Mouse (Mus musculus): ENCODE data around the gene Tenm4. TPM values are rescaled to one million over a fixed set of nuclear protein-coding genes. Genes with fewer than 3 reads are reported as not detected.

Tenm4 gene
- total and polyA plus RNA-seq, 3 experiments = 0.03 to 0.26 (median 0.04) TPM

- Histone ChIP-seq H3K36me3 (replicated peaks in 1 of 2; ENCODE audit: control insufficient read depth in 1 of 2, insufficient read depth in 1 of 2, low read length in 1 of 2) (no peaks in the 10 kb centered on the region), H3K4me2 (ENCODE audit: insufficient read depth, low read depth, poor library complexity, severe bottlenecking) (no peak overlapping the region), H3K9ac (ENCODE audit: insufficient read depth, low read depth) (no peak overlapping the region), H3K27ac (ENCODE audit: insufficient read depth, low read depth) (no peak overlapping the region), H3K79me2 (replicated peaks; ENCODE audit: control insufficient read depth, extremely low read depth, insufficient read depth, poor library complexity, severe bottlenecking) (no peaks in the 10 kb centered on the region), H3K4me3 (replicated peaks in 1 of 3; ENCODE audit: low read depth in 2 of 3, low read length in 2 of 3, poor library complexity in 1 of 3) (no peak overlapping the region), H3K4me1 (ENCODE audit: control insufficient read depth in 1 of 2, insufficient read depth in 2 of 2) (peaks cover 0 to 12% of the 10 kb centered on the region in 2 experiments; a peak in 2 of 4 replicates), H3K9me3 (replicated peaks; ENCODE audit: low read length) (no peaks in the 10 kb centered on the region), H3K27me3 (replicated peaks) (peaks cover under 1% of the 10 kb centered on the region)
- TF ChIP-seq CHD2 (IDR thresholded peaks at IDR 0.05; ENCODE audit: low read length) (no peak), NELFE (IDR thresholded peaks at IDR 0.05; ENCODE audit: low read depth, low read length) (no peak), GABPA (IDR thresholded peaks at IDR 0.05; ENCODE audit: insufficient replicate concordance, low read depth, low read length) (no peak), JUND (conservative IDR thresholded peaks at IDR 0.05; ENCODE audit: low read depth, low read length) (no peak), TCF12 (IDR thresholded peaks at IDR 0.05; ENCODE audit: low read depth, low read length) (no peak), USF2 (conservative IDR thresholded peaks at IDR 0.05; ENCODE audit: low read depth, low read length) (no peak), USF1 (IDR thresholded peaks at IDR 0.05; ENCODE audit: low read depth, low read length) (no peak), TBP (conservative IDR thresholded peaks at IDR 0.05; ENCODE audit: low read depth, low read length) (no peak), JUN (IDR thresholded peaks at IDR 0.05; ENCODE audit: insufficient read depth, low read depth, low read length) (no peak), MAFK (IDR thresholded peaks at IDR 0.05; ENCODE audit: insufficient replicate concordance, low read length) (no peak), CTCF (conservative IDR thresholded peaks at IDR 0.05 in 1 of 2, IDR thresholded peaks at IDR 0.05 in 1 of 2; ENCODE audit: low read depth in 2 of 2, low read length in 2 of 2) (no peak), SMC3 (IDR thresholded peaks at IDR 0.05; ENCODE audit: low read depth, low read length) (no peak), ETS1 (conservative IDR thresholded peaks at IDR 0.05; ENCODE audit: low read depth, low read length) (no peak), PAX5 (IDR thresholded peaks at IDR 0.05; ENCODE audit: low read length) (no peak), E2F4 (IDR thresholded peaks at IDR 0.05; ENCODE audit: insufficient replicate concordance, low read depth, low read length) (no peak)
- in situ Hi-C loops (cut with MboI; ENCODE audit: low pct_ligation_motif_present, low pct_unique_long_range_greater_than_20kb, low sequenced_read_pairs) (no loop called here), dilution Hi-C loops (cut with MboI; ENCODE audit: extremely low pct_ligation_motif_present, extremely low pct_unique_long_range_greater_than_20kb, low sequenced_read_pairs) (no loop called here)
- no peak for DNase-seq (ENCODE audit: extremely low read depth)
These were observed 247.1 kb downstream of the Tenm4 start for GRCm38 (mm10) chr7:96418146-96418545.

- DNase-seq (ENCODE audit: extremely low read depth) = no peak
- no peaks in the 10 kb centered on the region for H3K27me3 ChIP-seq (replicated peaks)
- in situ Hi-C loops (cut with MboI; ENCODE audit: low pct_ligation_motif_present, low pct_unique_long_range_greater_than_20kb, low sequenced_read_pairs) (no loop called here), dilution Hi-C loops (cut with MboI; ENCODE audit: extremely low pct_ligation_motif_present, extremely low pct_unique_long_range_greater_than_20kb, low sequenced_read_pairs) (no loop called here)
- H3K4me2 ChIP-seq (ENCODE audit: insufficient read depth, low read depth, poor library complexity, severe bottlenecking) = no peak overlapping the region
- H3K4me3 ChIP-seq (replicated peaks in 1 of 3; ENCODE audit: low read depth in 2 of 3, low read length in 2 of 3, poor library complexity in 1 of 3) = no peak overlapping the region
- no peaks in the 10 kb centered on the region for H3K9me3 ChIP-seq (replicated peaks; ENCODE audit: low read length)
- peaks cover 0 to 17% of the 10 kb centered on the region in 2 experiments; a peak in 2 of 4 replicates for H3K4me1 ChIP-seq (ENCODE audit: control insufficient read depth in 1 of 2, insufficient read depth in 2 of 2)
- no peak overlapping the region for H3K27ac ChIP-seq (ENCODE audit: insufficient read depth, low read depth)
- no peak overlapping the region for H3K9ac ChIP-seq (ENCODE audit: insufficient read depth, low read depth)
- H3K79me2 ChIP-seq (replicated peaks; ENCODE audit: control insufficient read depth, extremely low read depth, insufficient read depth, poor library complexity, severe bottlenecking) = no peaks in the 10 kb centered on the region
- no peaks in the 10 kb centered on the region for H3K36me3 ChIP-seq (replicated peaks in 1 of 2; ENCODE audit: control insufficient read depth in 1 of 2, insufficient read depth in 1 of 2, low read length in 1 of 2)
- no peak for TF ChIP-seq GABPA (IDR thresholded peaks at IDR 0.05; ENCODE audit: insufficient replicate concordance, low read depth, low read length)
- TF ChIP-seq TBP (conservative IDR thresholded peaks at IDR 0.05; ENCODE audit: low read depth, low read length) = no peak
- no peak for TF ChIP-seq MXI1 (IDR thresholded peaks at IDR 0.05; ENCODE audit: low read depth, low read length)
- TF ChIP-seq ELF1 (IDR thresholded peaks at IDR 0.05; ENCODE audit: low read depth, low read length) = no peak
- no peak for TF ChIP-seq TCF12 (IDR thresholded peaks at IDR 0.05; ENCODE audit: low read depth, low read length)
- no peak for TF ChIP-seq E2F4 (IDR thresholded peaks at IDR 0.05; ENCODE audit: insufficient replicate concordance, low read depth, low read length)
- TF ChIP-seq USF1 (IDR thresholded peaks at IDR 0.05; ENCODE audit: low read depth, low read length) = no peak
- TF ChIP-seq USF2 (conservative IDR thresholded peaks at IDR 0.05; ENCODE audit: low read depth, low read length) = no peak
- no peak for TF ChIP-seq NELFE (IDR thresholded peaks at IDR 0.05; ENCODE audit: low read depth, low read length)
- TF ChIP-seq NRF1 (IDR thresholded peaks at IDR 0.05; ENCODE audit: low read depth, low read length) = no peak
- TF ChIP-seq RCOR1 (conservative IDR thresholded peaks at IDR 0.05; ENCODE audit: low read depth, low read length) = no peak
- TF ChIP-seq ZKSCAN1 (IDR thresholded peaks at IDR 0.05; ENCODE audit: borderline replicate concordance, low read depth, low read length) = no peak
- TF ChIP-seq BHLHE40 (IDR thresholded peaks at IDR 0.05; ENCODE audit: low read depth, low read length) = no peak
These were observed 249.0 kb downstream of the Tenm4 start for GRCm38 (mm10) chr7:96420045-96420444.

Data from CH12.LX (cell line).